Mouse (Mus musculus) WW6 (cell line): Measurements from ENCODE around the gene Gtpbp2.

Experiments used
- DNase-seq: peaks from one replicate; pipeline ENCODE4 v3.0.0-alpha.2; 2013; ENCODE audit warnings: low read depth, low spot score

Gene Gtpbp2

GRCm38 (mm10) chr17:46160686-46161085 lies at the start of gene Gtpbp2:
Gtpbp2 (plus strand) TSS chr17:46161032.
- DNase-seq: peak; percentile 98

- no peak for DNase-seq
Observed at GRCm38 (mm10) chr17:46115489-46115888, 45.3 kb upstream of the Gtpbp2 start.

GRCm38 (mm10) chr17:46116138-46116537 lies 44.7 kb upstream of the Gtpbp2 start:
- no peak for DNase-seq

GRCm38 (mm10) chr17:46116881-46117280 lies 44.0 kb upstream of the Gtpbp2 start:
- no peak for DNase-seq

GRCm38 (mm10) chr17:46117623-46118422 lies 43.0 kb upstream of the Gtpbp2 start:
- DNase-seq: no peak

GRCm38 (mm10) chr17:46118423-46118850 lies 42.4 kb upstream of the Gtpbp2 start:
- DNase-seq: no peak

- no peak for DNase-seq
Observed at GRCm38 (mm10) chr17:46119641-46120040, 41.2 kb upstream of the Gtpbp2 start.

- DNase-seq: no peak
Observed at GRCm38 (mm10) chr17:46122791-46123190, 38.0 kb upstream of the Gtpbp2 start.

GRCm38 (mm10) chr17:46123285-46123684 lies 37.5 kb upstream of the Gtpbp2 start:
- DNase-seq: no peak

GRCm38 (mm10) chr17:46123953-46124700 lies 36.7 kb upstream of the Gtpbp2 start:
- DNase-seq: no peak

- no peak for DNase-seq
Observed at GRCm38 (mm10) chr17:46126608-46127007, 34.2 kb upstream of the Gtpbp2 start.

GRCm38 (mm10) chr17:46127814-46128493 lies 32.9 kb upstream of the Gtpbp2 start:
- DNase-seq: no peak

- no peak for DNase-seq
Observed at GRCm38 (mm10) chr17:46129741-46130498, 30.9 kb upstream of the Gtpbp2 start.

- DNase-seq: no peak
Observed at GRCm38 (mm10) chr17:46132058-46132718, 28.6 kb upstream of the Gtpbp2 start.

GRCm38 (mm10) chr17:46132862-46133261 lies 28.0 kb upstream of the Gtpbp2 start:
- no peak for DNase-seq

GRCm38 (mm10) chr17:46138563-46139236 lies 22.1 kb upstream of the Gtpbp2 start:
- DNase-seq: no peak

- DNase-seq: no peak
Observed at GRCm38 (mm10) chr17:46139872-46140271, 21.0 kb upstream of the Gtpbp2 start.

GRCm38 (mm10) chr17:46143578-46144423 lies 17.0 kb upstream of the Gtpbp2 start, which contains the start of gene Rsph9:
Rsph9 (minus strand) TSS chr17:46144216.
- DNase-seq: no peak
